Mouse (Mus musculus) neutrophil, adult 83 days (primary cell): ENCODE results near the gene Ahcy. TPM values are rescaled to one million over a fixed set of nuclear protein-coding genes. Genes with fewer than 3 reads are reported as not detected.

Experiments used
- total RNA-seq, 2 experiments: library from RNA; stranded (reverse); gene quantifications; one replicate each; pipeline ENCODE4 v1.2.4; 2023

Gene Ahcy
- total RNA-seq = 10 to 100 TPM; 19.5 to 26.0 TPM

GRCm38 (mm10) chr2:155073978-155074765 lies at the start of gene Ahcy:
TSS of gene Ahcy (minus strand) at chr2:155074497.

GRCm38 (mm10) chr2:155018251-155018755 lies 56.0 kb downstream of the Ahcy start, which contains the start of gene Gm14226:
TSS of gene Gm14226 (plus strand) at chr2:155018266.

Other genes starting within 250 kb of the Ahcy start
- gene Eif2s2, start 181.6 kb downstream of the Ahcy start, total RNA-seq = 10 to 100 TPM; 40.2 to 40.6 TPM
- gene Gm14226, start 56.2 kb downstream of the Ahcy start, total RNA-seq = not detected
- gene Itch, start 59.0 kb upstream of the Ahcy start, total RNA-seq = 10 to 100 TPM; 70.1 to 74.4 TPM
- gene Dynlrb1, start 162.0 kb upstream of the Ahcy start, total RNA-seq = 10 to 100 TPM; 88.0 to 93.9 TPM
- 10 to 100 TPM; 31.1 to 35.4 TPM for gene Map1lc3a, start 201.8 kb upstream of the Ahcy start, total RNA-seq